In genomic region chr2:30439631-30440030, GRCm38 (mm10) we compare ENCODE assay signal across 11 mouse cellular contexts. TPM values are rescaled to one million over a fixed set of nuclear protein-coding genes. Genes with fewer than 3 reads are reported as not detected.
DNase-seq lines count a peak whose midpoint lies in the region; ATAC-seq and TF ChIP-seq lines count a peak whose summit lies in the region.
"Had no signal": no experiment of that assay in that cellular context is flagged by ENCODE, and none has a peak within 500 bp of the region (broad histone marks: within the 10 kb centered on the region; RNA-seq: fewer than 3 reads in every experiment).

No protein-coding gene starts in this region.

- peak overlapping the region; percentile 60 for H3K9ac ChIP-seq in heart, embryonic 11.5 days (ENCODE audit: low read depth, low read length)
- H3K9ac ChIP-seq in midbrain, embryonic 12.5 days (replicated peaks): no peak overlapping the region
- H3K9ac ChIP-seq in midbrain, embryonic 11.5 days (ENCODE audit: low read length): no peak overlapping the region
- H3K9ac ChIP-seq in intestine, postnatal 0 days (ENCODE audit: low read depth, low read length): peak overlapping the region; percentile 0; the same call in 1 of the 2 replicates
- no peak overlapping the region for H3K9ac ChIP-seq in stomach, embryonic 14.5 days (replicated peaks; ENCODE audit: low read depth, low read length)

- H3K4me2 ChIP-seq in heart, embryonic 11.5 days: no peak overlapping the region
- H3K4me2 ChIP-seq in midbrain, embryonic 12.5 days (replicated peaks): no peak overlapping the region
- H3K4me2 ChIP-seq in midbrain, embryonic 11.5 days: no peak overlapping the region
- H3K4me2 ChIP-seq in intestine, postnatal 0 days (replicated peaks; ENCODE audit: low read depth): no peak overlapping the region
- H3K4me2 ChIP-seq in stomach, embryonic 14.5 days (replicated peaks; ENCODE audit: low read depth, low read length): no peak overlapping the region
- H3K4me2 ChIP-seq: neural tube, embryonic 12.5 days had no signal

- no peaks in the 10 kb centered on the region for H3K27me3 ChIP-seq in heart, embryonic 11.5 days (ENCODE audit: control insufficient read depth, insufficient read depth, low read length)
- no peaks in the 10 kb centered on the region for H3K27me3 ChIP-seq in midbrain, embryonic 12.5 days
- H3K27me3 ChIP-seq in midbrain, embryonic 11.5 days (ENCODE audit: control insufficient read depth, insufficient read depth, low read length): no peaks in the 10 kb centered on the region
- no peaks in the 10 kb centered on the region for H3K27me3 ChIP-seq in intestine, postnatal 0 days (replicated peaks; ENCODE audit: control insufficient read depth, insufficient read depth, low read length)
- H3K27me3 ChIP-seq in stomach, embryonic 14.5 days (ENCODE audit: control insufficient read depth, insufficient read depth, low read length): no peaks in the 10 kb centered on the region
- H3K27me3 ChIP-seq: neural tube, embryonic 12.5 days had no signal

- TF ChIP-seq CTCF in intestine, postnatal 0 days (IDR thresholded peaks at IDR 0.05; ENCODE audit: low read depth): no peak

- 93% methylated on average over 6 of the region's 6 CpGs for WGBS in heart, embryonic 11.5 days (ENCODE audit: insufficient replicate concordance)
- WGBS in midbrain, embryonic 12.5 days: 95% methylated on average over 6 of the region's 6 CpGs
- 95% methylated on average over 6 of the region's 6 CpGs for WGBS in midbrain, embryonic 11.5 days
- WGBS in intestine, postnatal 0 days: 92% methylated on average over 6 of the region's 6 CpGs
- WGBS in stomach, embryonic 14.5 days: 96% methylated on average over 6 of the region's 6 CpGs

- H3K9me3 ChIP-seq in heart, embryonic 11.5 days (replicated peaks; ENCODE audit: control insufficient read depth, low read length): no peaks in the 10 kb centered on the region
- no peaks in the 10 kb centered on the region for H3K9me3 ChIP-seq in midbrain, embryonic 12.5 days
- H3K9me3 ChIP-seq in midbrain, embryonic 11.5 days (ENCODE audit: control insufficient read depth, low read length): no peaks in the 10 kb centered on the region
- H3K9me3 ChIP-seq in intestine, postnatal 0 days (ENCODE audit: control insufficient read depth): no peaks in the 10 kb centered on the region
- no peaks in the 10 kb centered on the region for H3K9me3 ChIP-seq in stomach, embryonic 14.5 days (ENCODE audit: control insufficient read depth, low read depth, low read length)
- H3K9me3 ChIP-seq: neural tube, embryonic 12.5 days had no signal

- ATAC-seq in heart, embryonic 11.5 days (replicated peaks; ENCODE audit: insufficient number of reproducible peaks, low FRiP score, low TSS enrichment): no peak
- no peak for ATAC-seq in midbrain, embryonic 12.5 days (ENCODE audit: low FRiP score, low read depth)
- ATAC-seq in midbrain, embryonic 11.5 days (ENCODE audit: low FRiP score): no peak
- ATAC-seq in intestine, postnatal 0 days: no peak
- ATAC-seq in stomach, embryonic 14.5 days (ENCODE audit: insufficient number of reproducible peaks, insufficient read depth, low FRiP score, low read depth): no peak
- ATAC-seq: CD4-positive, CD25-positive, alpha-beta regulatory T cell, adult 4 months had no signal

- peak overlapping the region; percentile 100 for H3K27ac ChIP-seq in heart, embryonic 11.5 days (ENCODE audit: low read depth, low read length)
- H3K27ac ChIP-seq in midbrain, embryonic 12.5 days (replicated peaks): peak overlapping the region; percentile 98; the same call in 1 of the 2 replicates
- H3K27ac ChIP-seq in midbrain, embryonic 11.5 days (ENCODE audit: low read depth, low read length): no peak overlapping the region
- peak overlapping the region; percentile 92; the same call in 1 of the 2 replicates for H3K27ac ChIP-seq in intestine, postnatal 0 days (ENCODE audit: low read depth, low read length)
- peak overlapping the region; percentile 100; the same call in 1 of the 2 replicates for H3K27ac ChIP-seq in stomach, embryonic 14.5 days (ENCODE audit: low read length)

- intact Hi-C loops in heart, postnatal 14 days (cut with DNase I): loop anchor here (2.0 to 5.0 kb wide), 5 partner anchors 153 to 498 kb away; no protein-coding TSS in a partner anchor
- intact Hi-C loops in gastrocnemius, postnatal 14 days (cut with DNase I; ENCODE audit: low total_unique reads): loop anchor here (5.0 to 10.0 kb wide), 2 partner anchors 353 to 505 kb away; no protein-coding TSS in a partner anchor

- H3K4me1 ChIP-seq in heart, embryonic 11.5 days (ENCODE audit: control insufficient read depth, insufficient read depth, low read length): peaks cover 54% of the 10 kb centered on the region
- peaks cover 36% of the 10 kb centered on the region for H3K4me1 ChIP-seq in midbrain, embryonic 12.5 days
- H3K4me1 ChIP-seq in midbrain, embryonic 11.5 days (ENCODE audit: control insufficient read depth, insufficient read depth, low read length): peaks cover 41% of the 10 kb centered on the region
- H3K4me1 ChIP-seq in intestine, postnatal 0 days (replicated peaks; ENCODE audit: control insufficient read depth, insufficient read depth, low read length): peaks cover 18% of the 10 kb centered on the region
- H3K4me1 ChIP-seq in stomach, embryonic 14.5 days (ENCODE audit: control insufficient read depth, insufficient read depth, low read length): peaks cover 50% of the 10 kb centered on the region

- no peak for DNase-seq in heart, postnatal 14 days
- DNase-seq in midbrain, embryonic 11.5 days (ENCODE audit: low spot score, missing footprints): no peak
- no peak for DNase-seq in gastrocnemius, postnatal 14 days
- no peak for DNase-seq in layer of hippocampus, adult 18-20 months (ENCODE audit: low spot score in 2 of 2)
- DNase-seq: cerebellum, adult 8-10 months had no signal

- H3K4me3 ChIP-seq in heart, embryonic 11.5 days (ENCODE audit: low read depth, low read length): no peak overlapping the region
- no peak overlapping the region for H3K4me3 ChIP-seq in midbrain, embryonic 12.5 days
- H3K4me3 ChIP-seq in midbrain, embryonic 11.5 days (ENCODE audit: low read depth, low read length): no peak overlapping the region
- H3K4me3 ChIP-seq in intestine, postnatal 0 days (ENCODE audit: low read depth, low read length): no peak overlapping the region
- no peak overlapping the region for H3K4me3 ChIP-seq in stomach, embryonic 14.5 days (ENCODE audit: low read depth, low read length)
- H3K4me3 ChIP-seq: neural tube, embryonic 12.5 days had no signal

- peaks cover 24% of the 10 kb centered on the region for H3K36me3 ChIP-seq in heart, embryonic 11.5 days (ENCODE audit: control insufficient read depth, insufficient read depth, low read length)
- peaks cover 49% of the 10 kb centered on the region for H3K36me3 ChIP-seq in midbrain, embryonic 12.5 days
- peaks cover 14% of the 10 kb centered on the region for H3K36me3 ChIP-seq in midbrain, embryonic 11.5 days (ENCODE audit: control insufficient read depth, insufficient read depth, low read length)
- peaks cover 46% of the 10 kb centered on the region for H3K36me3 ChIP-seq in intestine, postnatal 0 days (ENCODE audit: control insufficient read depth, insufficient read depth)
- H3K36me3 ChIP-seq in stomach, embryonic 14.5 days (ENCODE audit: control insufficient read depth, insufficient read depth, low read length): peaks cover 34% of the 10 kb centered on the region

RNA-seq across cellular contexts. Expression of gene Ptpa, which starts 23.8 kb away (rescaled TPM):
- 50.3 and 63.5 TPM in 2 replicates for polyA plus RNA-seq in heart, embryonic 11.5 days (2014; fragmentation: Nextera tagmentation; extraction: Ambion mirVana)
- total RNA-seq in heart, postnatal 14 days (2021): 100 to 1,000 TPM in 1 of 2 experiments, 10 to 100 TPM in 1; 99.1 to 109 TPM
- 128 and 129 TPM in 2 replicates for polyA plus RNA-seq in midbrain, embryonic 12.5 days (2016; fragmentation: Nextera tagmentation; extraction: Ambion mirVana)
- polyA plus RNA-seq in midbrain, embryonic 11.5 days (2014; fragmentation: Nextera tagmentation; extraction: Ambion mirVana): 50.7 and 54.3 TPM in 2 replicates
- polyA plus RNA-seq in intestine, postnatal 0 days (2015; fragmentation: Nextera tagmentation; extraction: Ambion mirVana): 70.9 and 71.4 TPM in 2 replicates
- 82.6 and 85.4 TPM in 2 replicates for polyA plus RNA-seq in stomach, embryonic 14.5 days (2014; fragmentation: Nextera tagmentation; extraction: Ambion mirVana)
- 10 to 100 TPM; 71.1 to 80.7 TPM for total RNA-seq in gastrocnemius, postnatal 14 days (2021)
- 100 to 1,000 TPM; 170 to 176 TPM for total RNA-seq in layer of hippocampus, adult 18-20 months (2021)

RNA-seq across cellular contexts. Expression of gene Crat, which starts 24.0 kb away (rescaled TPM):
- 61.5 and 66.0 TPM in 2 replicates for polyA plus RNA-seq in heart, embryonic 11.5 days (2014; fragmentation: Nextera tagmentation; extraction: Ambion mirVana)
- 100 to 1,000 TPM; 441 to 477 TPM for total RNA-seq in heart, postnatal 14 days (2021)
- 20.4 and 22.6 TPM in 2 replicates for polyA plus RNA-seq in midbrain, embryonic 12.5 days (2016; fragmentation: Nextera tagmentation; extraction: Ambion mirVana)
- 23.7 and 24.2 TPM in 2 replicates for polyA plus RNA-seq in midbrain, embryonic 11.5 days (2014; fragmentation: Nextera tagmentation; extraction: Ambion mirVana)
- polyA plus RNA-seq in intestine, postnatal 0 days (2015; fragmentation: Nextera tagmentation; extraction: Ambion mirVana): 46.1 and 46.4 TPM in 2 replicates
- 27.3 and 30.0 TPM in 2 replicates for polyA plus RNA-seq in stomach, embryonic 14.5 days (2014; fragmentation: Nextera tagmentation; extraction: Ambion mirVana)
- 100 to 1,000 TPM; 251 to 325 TPM for total RNA-seq in gastrocnemius, postnatal 14 days (2021)
- total RNA-seq in layer of hippocampus, adult 18-20 months (2021): 10 to 100 TPM; 45.9 to 55.6 TPM

RNA-seq across cellular contexts. Expression of gene Ier5l, which starts 34.4 kb away (rescaled TPM):
- 2.4 TPM in 2 replicates for polyA plus RNA-seq in heart, embryonic 11.5 days (2014; fragmentation: Nextera tagmentation; extraction: Ambion mirVana)
- 1 to 10 TPM; 5.8 to 6.3 TPM for total RNA-seq in heart, postnatal 14 days (2021)
- polyA plus RNA-seq in midbrain, embryonic 12.5 days (2016; fragmentation: Nextera tagmentation; extraction: Ambion mirVana): 2.7 and 3.4 TPM in 2 replicates
- polyA plus RNA-seq in midbrain, embryonic 11.5 days (2014; fragmentation: Nextera tagmentation; extraction: Ambion mirVana): 4.9 and 5.0 TPM in 2 replicates
- 1.6 and 2.2 TPM in 2 replicates for polyA plus RNA-seq in intestine, postnatal 0 days (2015; fragmentation: Nextera tagmentation; extraction: Ambion mirVana)
- polyA plus RNA-seq in stomach, embryonic 14.5 days (2014; fragmentation: Nextera tagmentation; extraction: Ambion mirVana): 2.8 and 3.1 TPM in 2 replicates
- total RNA-seq in gastrocnemius, postnatal 14 days (2021): 1 to 10 TPM; 3.5 to 4.2 TPM
- total RNA-seq in layer of hippocampus, adult 18-20 months (2021): 10 to 100 TPM; 15.2 to 18.0 TPM

RNA-seq across cellular contexts. Expression of gene Dolpp1, which starts 47.6 kb away (rescaled TPM):
- 19.5 and 21.3 TPM in 2 replicates for polyA plus RNA-seq in heart, embryonic 11.5 days (2014; fragmentation: Nextera tagmentation; extraction: Ambion mirVana)
- total RNA-seq in heart, postnatal 14 days (2021): 10 to 100 TPM; 11.4 to 12.1 TPM
- polyA plus RNA-seq in midbrain, embryonic 12.5 days (2016; fragmentation: Nextera tagmentation; extraction: Ambion mirVana): 51.2 and 52.3 TPM in 2 replicates
- 41.1 and 45.8 TPM in 2 replicates for polyA plus RNA-seq in midbrain, embryonic 11.5 days (2014; fragmentation: Nextera tagmentation; extraction: Ambion mirVana)
- polyA plus RNA-seq in intestine, postnatal 0 days (2015; fragmentation: Nextera tagmentation; extraction: Ambion mirVana): 39.5 and 41.5 TPM in 2 replicates
- polyA plus RNA-seq in stomach, embryonic 14.5 days (2014; fragmentation: Nextera tagmentation; extraction: Ambion mirVana): 35.8 and 37.8 TPM in 2 replicates
- 1 to 10 TPM; 7.0 to 7.3 TPM for total RNA-seq in gastrocnemius, postnatal 14 days (2021)
- 10 to 100 TPM; 21.9 to 26.3 TPM for total RNA-seq in layer of hippocampus, adult 18-20 months (2021)

Comparison
In these comparisons a context has a peak if more than half of its experiments do, and no peak if none do; other contexts are left out.
1. H3K9ac ChIP-seq: peak in heart, embryonic 11.5 days (single experiment) and intestine, postnatal 0 days (single experiment); none in midbrain, embryonic 12.5 days (single experiment), midbrain, embryonic 11.5 days (single experiment) and stomach, embryonic 14.5 days (single experiment).